Mouse (Mus musculus) limb, embryonic 14.5 days (tissue): Measurements from ENCODE around the gene Ppwd1. TPM values are rescaled to one million over a fixed set of nuclear protein-coding genes. Genes with fewer than 3 reads are reported as not detected.

Source experiments
- ATAC-seq: fragments of 200-750 bp; cut with Nextera tagmentation; 2 replicates; pipeline ENCODE4 v1.8.0; 2017; ENCODE audit warnings: low read depth, moderate number of reproducible peaks, moderate TSS enrichment; ENCODE audit not compliant: low FRiP score
- DNase-seq: peaks from one replicate; pipeline ENCODE4 v3.0.0-alpha.2; 2015; ENCODE audit warnings: low spot score
- H3K27ac ChIP-seq: fragments of 300-500 bp; sonication (generic); replicated peaks from 2 replicates; pipeline ENCODE4 v1.5.1; 2014; ENCODE audit warnings: low read depth, mild to moderate bottlenecking, low read length, moderate library complexity, mixed read lengths
- H3K27me3 ChIP-seq: fragments of 300-500 bp; sonication (generic); 2 replicates; pipeline ENCODE4 v1.6.1; 2014; ENCODE audit warnings: low read length, mixed read lengths; ENCODE audit not compliant: control insufficient read depth, insufficient read depth
- H3K36me3 ChIP-seq: fragments of 300-500 bp; sonication (generic); 2 replicates; pipeline ENCODE4 v1.6.1; 2014; ENCODE audit warnings: mild to moderate bottlenecking, low read length, moderate library complexity, mixed read lengths; ENCODE audit not compliant: control insufficient read depth, insufficient read depth
- H3K4me1 ChIP-seq: fragments of 300-500 bp; sonication (generic); 2 replicates; pipeline ENCODE4 v1.6.1; 2014; ENCODE audit warnings: antibody characterized with exemption, low read length, mixed read lengths; ENCODE audit not compliant: control insufficient read depth, insufficient read depth
- H3K4me2 ChIP-seq: fragments of 300-500 bp; sonication (generic); replicated peaks from 2 replicates; pipeline ENCODE4 v1.6.1; 2014; ENCODE audit warnings: low read depth, mild to moderate bottlenecking, low read length, moderate library complexity; ENCODE audit not compliant: severe bottlenecking
- H3K4me3 ChIP-seq: fragments of 300-500 bp; sonication (generic); replicated peaks from 2 replicates; pipeline ENCODE4 v1.5.1; 2014; ENCODE audit warnings: low read length
- H3K9ac ChIP-seq: fragments of 300-500 bp; sonication (generic); 2 replicates; pipeline ENCODE4 v1.6.1; 2014; ENCODE audit warnings: mild to moderate bottlenecking, low read depth, low read length, moderate library complexity; ENCODE audit not compliant: severe bottlenecking
- H3K9me3 ChIP-seq: fragments of 300-500 bp; sonication (generic); 2 replicates; pipeline ENCODE4 v1.6.1; 2016; ENCODE audit warnings: low read length; ENCODE audit not compliant: control insufficient read depth
- POLR2A ChIP-seq: fragments of 200-500 bp; IDR thresholded peaks from 2 replicates; pipeline ENCODE4 v1.8.0; 2012; ENCODE audit warnings: inconsistent platforms, mild to moderate bottlenecking, moderate library complexity, borderline replicate concordance; ENCODE audit not compliant: insufficient read depth, insufficient read length; ENCODE audit errors: extremely low read depth
- WGBS: fragments of 180-500 bp; shearing (Covaris S2); extraction: QIAGEN DNeasy Blood & Tissue Kit; methylation state at CpG from one replicate; pipeline ENCODE4 v1.1.7; 2014; 5-methylcytosine and 5-hydroxymethylcytosine counted together
- polyA plus RNA-seq, 2 experiments: library from polyadenylated mRNA; depleted of rRNA in 1 of 2; stranded (reverse) in 1 of 2; unstranded in 1 of 2; fragments of >200 nt; fragmentation: Nextera tagmentation in 1 of 2; extraction: Ambion mirVana in 1 of 2; gene quantifications; 2 replicates each; pipeline versions ENCODE4 v1.2.1 to v1.2.3; 2012 to 2014

Gene Ppwd1
- polyA plus RNA-seq, 2 experiments: 14.3 to 15.5 TPM

DNA sequence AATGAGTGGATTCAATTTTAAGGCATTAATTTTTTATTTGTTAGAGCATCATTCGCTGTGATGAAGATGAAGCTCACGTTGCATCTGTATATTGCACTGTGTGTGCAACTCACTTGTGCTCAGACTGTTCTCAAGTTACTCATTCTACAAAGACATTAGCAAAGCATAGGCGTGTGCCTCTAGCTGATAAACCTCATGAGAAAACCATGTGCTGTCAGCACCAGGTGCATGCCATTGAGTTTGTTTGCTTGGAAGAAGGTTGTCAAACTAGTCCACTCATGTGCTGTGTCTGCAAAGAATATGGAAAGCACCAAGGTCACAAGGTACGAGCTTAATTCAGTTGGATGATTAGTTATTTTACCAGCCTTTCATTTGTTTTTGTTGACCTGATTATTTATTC is 41.3 kb downstream of the Ppwd1 start:
- H3K4me2 ChIP-seq: no peak overlapping the region
- no peaks in the 10 kb centered on the region for H3K27me3 ChIP-seq
- ATAC-seq (no peak), DNase-seq (no peak)
- TF ChIP-seq POLR2A: no peak
- no peaks in the 10 kb centered on the region for H3K9me3 ChIP-seq
- H3K36me3 ChIP-seq: peaks cover 58% of the 10 kb centered on the region
- no peak overlapping the region for H3K9ac ChIP-seq
- no peak overlapping the region for H3K4me3 ChIP-seq
- H3K27ac ChIP-seq: no peak overlapping the region
- WGBS: 91% methylated on average over 4 of the region's 4 CpGs
- no peaks in the 10 kb centered on the region for H3K4me1 ChIP-seq

DNA sequence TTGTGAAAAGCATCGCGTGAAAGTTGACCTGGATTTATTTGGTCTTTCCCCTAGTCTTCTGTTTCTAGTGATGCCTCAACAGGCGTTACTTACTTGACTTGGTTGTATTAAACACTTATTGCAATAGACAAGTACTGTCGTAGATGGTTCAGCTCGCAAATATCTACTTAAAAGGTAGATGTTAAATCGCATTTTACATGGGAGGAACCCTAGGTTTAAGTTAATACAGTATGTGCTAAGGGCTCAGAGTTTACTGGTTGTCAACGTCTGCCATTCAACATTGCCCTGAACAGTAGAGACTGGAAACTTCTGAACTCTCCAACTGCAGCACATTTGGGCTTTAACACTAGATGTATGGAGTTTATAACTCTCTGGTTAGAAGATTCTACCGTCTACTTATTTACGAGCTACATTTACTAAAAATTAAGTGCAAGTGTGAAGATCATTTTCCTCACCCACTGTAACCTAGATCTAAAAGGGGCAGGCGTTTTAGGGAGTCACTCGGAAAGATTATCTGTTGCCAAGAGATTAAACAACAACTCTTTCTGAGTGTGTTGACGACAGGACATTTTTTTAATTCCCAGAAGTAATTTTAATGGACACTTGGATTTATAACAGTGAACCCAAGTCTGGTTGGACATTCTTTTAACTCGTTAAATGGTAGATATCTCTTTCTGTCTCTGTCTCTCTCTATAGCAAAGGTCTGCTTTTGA is 49.3 kb downstream of the Ppwd1 start:
- peak overlapping the region; percentile 78 for H3K27ac ChIP-seq
- peak overlapping the region; percentile 84 for H3K9ac ChIP-seq
- peaks cover 7% of the 10 kb centered on the region for H3K4me1 ChIP-seq
- no peak for TF ChIP-seq POLR2A
- 15% methylated on average over 13 of the region's 13 CpGs for WGBS
- H3K9me3 ChIP-seq: no peaks in the 10 kb centered on the region
- H3K4me2 ChIP-seq: peak overlapping the region; percentile 60
- H3K27me3 ChIP-seq: no peaks in the 10 kb centered on the region
- DNase-seq (no peak), ATAC-seq (no peak)
- H3K4me3 ChIP-seq: peak overlapping the region; percentile 88
- H3K36me3 ChIP-seq: peaks cover 24% of the 10 kb centered on the region

DNA sequence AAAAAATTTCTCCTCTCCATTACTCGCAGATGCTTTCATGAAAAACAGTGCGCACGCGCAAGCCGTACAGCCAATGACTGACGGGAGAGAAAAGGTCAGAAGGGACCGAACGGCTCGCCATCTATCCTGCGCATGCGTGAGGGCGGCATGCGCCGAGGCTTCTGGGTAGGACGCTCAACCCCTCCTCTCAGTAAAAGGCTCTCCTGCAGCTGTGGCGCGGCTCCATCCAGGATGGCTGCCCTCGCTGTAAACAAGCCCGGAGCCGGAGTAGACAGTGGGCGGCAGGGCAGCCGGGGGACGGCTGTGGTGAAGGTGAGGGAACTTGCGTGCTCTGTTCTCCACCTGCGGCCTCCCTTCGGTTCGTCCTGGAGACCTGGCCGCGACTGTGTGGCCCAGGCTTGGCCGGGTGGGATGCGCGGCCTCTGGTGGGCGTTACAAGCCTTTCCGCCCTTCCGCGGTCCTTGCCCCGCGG is 50.0 kb downstream of the Ppwd1 start, which contains the start of gene Trim23:
Gene Trim23, plus strand, starts transcription at position 148 of the 472 bp plus-strand sequence.
- peak within 1 kb of the TSS; percentile 78 for H3K27ac ChIP-seq
- ATAC-seq: peak; percentile 99
- under 1% methylated on average over 32 of the region's 38 CpGs for WGBS

DNA sequence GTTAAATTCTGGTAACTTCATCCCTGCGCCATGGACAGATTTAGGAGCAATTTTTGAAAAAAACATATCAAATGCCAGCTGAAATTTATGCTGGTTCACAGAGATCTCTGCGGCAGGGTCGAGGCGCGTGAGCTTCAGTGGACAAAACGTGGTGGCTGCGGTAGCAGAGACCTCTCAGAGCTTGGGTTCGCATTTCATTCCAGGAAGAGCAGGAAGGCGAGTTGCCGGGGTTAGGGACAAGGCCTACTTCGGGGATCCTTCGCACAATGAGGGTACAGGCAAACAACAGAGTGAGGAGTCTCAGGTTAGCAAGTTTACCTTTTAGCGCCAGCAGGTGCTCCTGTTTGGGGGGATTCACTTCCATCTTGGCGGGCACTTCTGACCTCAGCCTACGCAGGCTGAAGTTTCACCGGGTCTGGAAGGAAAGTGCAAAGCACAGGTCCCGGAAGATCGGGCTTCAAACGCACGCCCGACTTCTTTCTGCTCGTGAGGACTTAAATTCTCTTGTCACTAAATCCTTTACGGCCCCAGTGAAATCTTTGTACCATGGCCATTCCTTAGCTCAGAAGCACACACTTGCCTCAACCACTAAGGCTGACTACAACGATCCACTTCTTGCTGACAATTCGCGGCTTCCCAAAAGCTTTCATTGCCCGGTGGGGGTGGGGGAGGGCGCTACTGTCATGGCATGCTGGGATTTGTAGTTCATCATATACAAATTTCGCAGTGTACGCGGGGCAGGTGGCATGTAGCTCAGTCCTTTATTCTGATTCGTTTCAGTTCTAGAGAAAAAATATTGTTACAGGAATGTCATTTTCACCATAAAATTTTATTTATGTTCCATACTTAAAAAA is 50.6 kb downstream of the Ppwd1 start, which contains the start of gene Trappc13:
Gene Trappc13, minus strand, starts transcription at position 674 of the 854 bp plus-strand sequence.
- H3K9ac ChIP-seq: peak within 1 kb of the TSS; percentile 84
- H3K4me3 ChIP-seq: peak within 1 kb of the TSS; percentile 88
- peaks cover 19% of the 10 kb centered on the region for H3K36me3 ChIP-seq
- no peaks in the 10 kb centered on the region for H3K27me3 ChIP-seq
- DNase-seq (peak; percentile 85), ATAC-seq (peak; percentile 87)
- TF ChIP-seq POLR2A: no peak
- 1% methylated on average over 32 of the region's 32 CpGs for WGBS
- peaks cover 7% of the 10 kb centered on the region for H3K4me1 ChIP-seq
- H3K4me2 ChIP-seq: peak within 1 kb of the TSS; percentile 69
- no peaks in the 10 kb centered on the region for H3K9me3 ChIP-seq
- peak within 1 kb of the TSS; percentile 78 for H3K27ac ChIP-seq

More for the DNA sequence above, 50.0 kb downstream of the Ppwd1 start, which contains the start of gene Trim23:
- H3K4me2 ChIP-seq: peak within 1 kb of the TSS; percentile 69
- H3K4me1 ChIP-seq: peaks cover 7% of the 10 kb centered on the region
- DNase-seq: peak; percentile 100
- peak within 1 kb of the TSS; percentile 84 for H3K9ac ChIP-seq
- H3K4me3 ChIP-seq: peak within 1 kb of the TSS; percentile 88
- TF ChIP-seq POLR2A: peak; percentile 62; the same call in 1 of the 2 replicates
- H3K9me3 ChIP-seq: no peaks in the 10 kb centered on the region
- H3K36me3 ChIP-seq: peaks cover 21% of the 10 kb centered on the region
- no peaks in the 10 kb centered on the region for H3K27me3 ChIP-seq

DNA sequence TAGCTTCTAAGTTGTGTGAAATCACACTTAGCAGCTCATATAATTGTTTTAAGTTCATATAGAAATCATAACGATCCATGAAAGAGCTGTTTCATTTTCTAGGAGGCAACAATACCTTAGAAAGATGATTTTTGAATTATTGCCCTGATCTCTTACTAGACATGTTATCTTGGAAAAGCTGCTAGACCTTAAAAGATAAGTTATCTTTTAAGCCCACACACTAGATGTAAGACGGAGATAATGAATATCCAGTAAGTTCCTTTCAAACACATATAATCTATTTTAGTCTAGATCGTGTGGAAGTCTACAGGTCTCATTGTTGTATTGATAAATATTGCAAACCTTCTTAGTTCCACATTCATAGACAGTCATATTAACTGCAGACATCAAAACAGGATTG is 51.8 kb downstream of the Ppwd1 start:
- no peak for TF ChIP-seq POLR2A
- Histone ChIP-seq H3K9ac (0 out of 2 replicates have a peak overlapping the region, but pooled peaks have one; percentile 22), H3K4me1 (peaks cover 7% of the 10 kb centered on the region), H3K27me3 (no peaks in the 10 kb centered on the region), H3K9me3 (no peaks in the 10 kb centered on the region), H3K4me2 (peak overlapping the region; percentile 69), H3K27ac (no peak overlapping the region), H3K36me3 (peaks cover 12% of the 10 kb centered on the region), H3K4me3 (peak overlapping the region; percentile 88)
- 78% methylated on average over 3 of the region's 3 CpGs for WGBS
- no peak for DNase-seq
- no peak for ATAC-seq
